Comparison of ENCODE assay signal across 11 mouse cellular contexts in genomic region chr8:48527418-48527817, GRCm38 (mm10).
DNase-seq lines count a peak whose midpoint lies in the region; ATAC-seq and TF ChIP-seq lines count a peak whose summit lies in the region.
"Had no signal": no experiment of that assay in that cellular context is flagged by ENCODE, and none has a peak within 500 bp of the region (broad histone marks: within the 10 kb centered on the region; RNA-seq: fewer than 3 reads in every experiment).

No protein-coding gene starts in this region.

- WGBS in heart, embryonic 14.5 days, result 17% methylated on average over 6 of the region's 6 CpGs
- 32% methylated on average over 6 of the region's 6 CpGs for WGBS in liver, postnatal 0 days (ENCODE audit: insufficient replicate concordance)
- 31% methylated on average over 6 of the region's 6 CpGs for WGBS in liver, embryonic 11.5 days

- intact Hi-C loops in heart, postnatal 25 days (cut with DNase I), result loop anchor here (2.0 kb wide), 1 partner anchor 305 kb away; no protein-coding TSS in a partner anchor

- TF ChIP-seq CTCF in liver, postnatal 0 days (IDR thresholded peaks at IDR 0.05; ENCODE audit: low read depth), result peak; percentile 42
- TF ChIP-seq CTCF in Patski (IDR thresholded peaks at IDR 0.05), result peak; percentile 44

- CTCF ChIA-PET in Patski (lab: Charles Lee), result no interaction called here

- H3K4me2 ChIP-seq in heart, embryonic 14.5 days (ENCODE audit: low read length), result peak overlapping the region; percentile 1; the same call in 1 of the 2 replicates
- H3K4me2 ChIP-seq in liver, postnatal 0 days (ENCODE audit: low read depth, low read length), result no peak overlapping the region
- H3K4me2 ChIP-seq in liver, embryonic 11.5 days, result no peak overlapping the region
- H3K4me2 ChIP-seq: liver, embryonic 15.5 days had no signal

- no peak overlapping the region for H3K9ac ChIP-seq in heart, embryonic 14.5 days (ENCODE audit: low read length)
- no peak overlapping the region for H3K9ac ChIP-seq in liver, postnatal 0 days (replicated peaks)
- H3K9ac ChIP-seq in liver, embryonic 11.5 days (ENCODE audit: low read depth, low read length), result no peak overlapping the region
- H3K9ac ChIP-seq: liver, embryonic 15.5 days had no signal

- H3K4me1 ChIP-seq in heart, embryonic 14.5 days (ENCODE audit: control insufficient read depth in 2 of 2, insufficient read depth in 2 of 2, low read length in 2 of 2), result no peaks in the 10 kb centered on the region
- no peaks in the 10 kb centered on the region for H3K4me1 ChIP-seq in liver, postnatal 0 days (ENCODE audit: insufficient read depth)
- H3K4me1 ChIP-seq in liver, embryonic 11.5 days (replicated peaks; ENCODE audit: control insufficient read depth, insufficient read depth, low read length), result no peaks in the 10 kb centered on the region
- H3K4me1 ChIP-seq: liver, embryonic 15.5 days had no signal

- no peak for ATAC-seq in heart, embryonic 14.5 days (ENCODE audit: insufficient number of reproducible peaks, insufficient read depth, low FRiP score, low read depth)
- no peak for ATAC-seq in liver, postnatal 0 days
- no peak for ATAC-seq in liver, embryonic 11.5 days (replicated peaks; ENCODE audit: low FRiP score)
- no peak for ATAC-seq in Patski

- POLR2A ChIA-PET in Patski (lab: Charles Lee), result no interaction called here

- no peak overlapping the region for H3K27ac ChIP-seq in heart, embryonic 14.5 days (replicated peaks in 1 of 2; ENCODE audit: control insufficient read depth in 1 of 2, insufficient read depth in 1 of 2, low read depth in 2 of 2, low read length in 2 of 2)
- no peak overlapping the region for H3K27ac ChIP-seq in liver, postnatal 0 days (ENCODE audit: low read depth)
- no peak overlapping the region for H3K27ac ChIP-seq in liver, embryonic 11.5 days (ENCODE audit: low read depth, low read length)
- H3K27ac ChIP-seq: liver, embryonic 15.5 days had no signal

- no peak for TF ChIP-seq EP300 in liver, postnatal 0 days (IDR thresholded peaks at IDR 0.05; ENCODE audit: low read depth)

- in situ Hi-C loops in Patski (cut with MboI; ENCODE audit: low pct_unique_long_range_greater_than_20kb), result loop anchor here (5.0 kb wide), 1 partner anchor 305 kb away; no protein-coding TSS in a partner anchor

- H3K27me3 ChIP-seq in heart, embryonic 14.5 days (ENCODE audit: control insufficient read depth, insufficient read depth, low read length), result no peaks in the 10 kb centered on the region
- H3K27me3 ChIP-seq in liver, postnatal 0 days (ENCODE audit: insufficient read depth, low read length), result no peaks in the 10 kb centered on the region
- H3K27me3 ChIP-seq in liver, embryonic 11.5 days (replicated peaks; ENCODE audit: control insufficient read depth, insufficient read depth, low read length), result no peaks in the 10 kb centered on the region
- peaks cover 17% of the 10 kb centered on the region for H3K27me3 ChIP-seq in Patski
- H3K27me3 ChIP-seq: liver, embryonic 15.5 days had no signal

- no peak for DNase-seq in heart, postnatal 25 days (ENCODE audit: low spot score)
- no peak for DNase-seq in liver, postnatal 0 days
- no peak for DNase-seq in liver, embryonic 11.5 days (ENCODE audit: low spot score)
- no peak for DNase-seq in Patski (ENCODE audit: low read depth, low spot score)
- DNase-seq in retina, postnatal 1 day, result peak; percentile 57
- no peak for DNase-seq in right cerebral cortex, postnatal 10 days (ENCODE audit: low spot score in 2 of 2)
- DNase-seq: cerebellum, adult 9-11 months; right cerebral cortex, postnatal 25 days; thymus, postnatal 4 days had no signal

- no peaks in the 10 kb centered on the region for H3K36me3 ChIP-seq in heart, embryonic 14.5 days (ENCODE audit: control insufficient read depth, insufficient read depth, low read length)
- no peaks in the 10 kb centered on the region for H3K36me3 ChIP-seq in liver, postnatal 0 days (replicated peaks; ENCODE audit: insufficient read depth, low read length)
- H3K36me3 ChIP-seq in liver, embryonic 11.5 days (ENCODE audit: control insufficient read depth, insufficient read depth, low read length), result no peaks in the 10 kb centered on the region
- H3K36me3 ChIP-seq: liver, embryonic 15.5 days had no signal

- H3K4me3 ChIP-seq in heart, embryonic 14.5 days (ENCODE audit: control insufficient read depth in 1 of 2, insufficient read depth in 1 of 2, low read depth in 1 of 2, low read length in 2 of 2), result no peak overlapping the region
- H3K4me3 ChIP-seq in liver, postnatal 0 days (ENCODE audit: low read depth, low read length), result no peak overlapping the region
- no peak overlapping the region for H3K4me3 ChIP-seq in liver, embryonic 11.5 days (ENCODE audit: low read depth, low read length)
- H3K4me3 ChIP-seq: liver, embryonic 15.5 days had no signal

- no peaks in the 10 kb centered on the region for H3K9me3 ChIP-seq in heart, embryonic 14.5 days (ENCODE audit: control insufficient read depth, low read length)
- no peaks in the 10 kb centered on the region for H3K9me3 ChIP-seq in liver, postnatal 0 days (ENCODE audit: low read length)
- no peaks in the 10 kb centered on the region for H3K9me3 ChIP-seq in liver, embryonic 11.5 days (ENCODE audit: control insufficient read depth, low read length)
- H3K9me3 ChIP-seq: liver, embryonic 15.5 days had no signal
